Mouse (Mus musculus): ENCODE data around the gene Twist2. TPM values are rescaled to one million over a fixed set of nuclear protein-coding genes. Genes with fewer than 3 reads are reported as not detected.

Twist2 gene
- polyA plus RNA-seq, 1 experiment from 2014 or later: 92.9 TPM

DNA sequence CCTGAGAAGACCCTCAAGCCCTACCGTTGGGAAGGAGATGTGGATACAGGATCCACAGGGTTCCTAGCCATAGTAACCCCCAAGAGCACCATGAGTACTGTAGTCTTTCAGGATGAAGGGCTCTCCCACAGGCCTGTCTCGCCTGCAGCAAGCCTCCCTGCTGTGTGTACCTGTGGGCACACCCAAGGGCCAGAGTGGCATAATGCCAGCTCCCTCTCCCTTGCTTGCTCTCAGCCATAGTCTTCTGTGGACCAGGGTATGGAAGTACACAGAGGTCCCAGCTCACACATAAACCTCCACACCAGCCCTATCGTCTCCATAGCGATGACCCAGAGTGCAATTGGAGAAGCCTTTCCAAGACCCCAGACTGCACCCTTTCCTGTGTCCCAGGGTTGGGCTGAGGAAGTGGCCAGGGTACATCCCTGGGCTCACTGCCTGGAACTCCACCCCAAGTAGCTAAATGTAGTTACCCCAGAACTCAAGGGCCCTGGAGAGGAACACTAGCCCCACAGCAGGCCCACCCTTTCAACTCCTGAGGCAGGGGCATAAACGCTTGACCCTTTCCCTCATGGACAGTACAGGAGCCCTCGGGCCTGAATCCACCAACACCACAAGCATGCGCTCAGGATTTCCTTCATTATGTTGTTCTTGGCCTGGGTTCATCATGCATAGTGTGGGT, 73.9 kb downstream of the Twist2 start:
- H3K4me2 ChIP-seq: no peak overlapping the region
- no peak for ATAC-seq (ENCODE audit: insufficient number of reproducible peaks, insufficient read depth, low FRiP score, low TSS enrichment, low read depth)
- 74% methylated on average over 7 of the region's 7 CpGs for WGBS
- no peak overlapping the region for H3K9ac ChIP-seq
- peaks cover 32% of the 10 kb centered on the region for H3K4me1 ChIP-seq
- H3K36me3 ChIP-seq: no peaks in the 10 kb centered on the region
- H3K4me3 ChIP-seq: no peak overlapping the region
- no peak overlapping the region for H3K27ac ChIP-seq
- H3K27me3 ChIP-seq: no peaks in the 10 kb centered on the region
- H3K9me3 ChIP-seq: no peaks in the 10 kb centered on the region

GRCm38 (mm10) chr1:91878696-91879095, 77.4 kb downstream of the Twist2 start:
- Histone ChIP-seq H3K36me3 (no peaks in the 10 kb centered on the region), H3K9me3 (no peaks in the 10 kb centered on the region), H3K27me3 (no peaks in the 10 kb centered on the region), H3K27ac (no peak overlapping the region), H3K4me1 (peaks cover 14% of the 10 kb centered on the region), H3K4me2 (no peak overlapping the region), H3K4me3 (no peak overlapping the region), H3K9ac (no peak overlapping the region)
- WGBS: 20% methylated on average over 5 of the region's 5 CpGs
- ATAC-seq (ENCODE audit: insufficient number of reproducible peaks, insufficient read depth, low FRiP score, low TSS enrichment, low read depth): no peak

DNA sequence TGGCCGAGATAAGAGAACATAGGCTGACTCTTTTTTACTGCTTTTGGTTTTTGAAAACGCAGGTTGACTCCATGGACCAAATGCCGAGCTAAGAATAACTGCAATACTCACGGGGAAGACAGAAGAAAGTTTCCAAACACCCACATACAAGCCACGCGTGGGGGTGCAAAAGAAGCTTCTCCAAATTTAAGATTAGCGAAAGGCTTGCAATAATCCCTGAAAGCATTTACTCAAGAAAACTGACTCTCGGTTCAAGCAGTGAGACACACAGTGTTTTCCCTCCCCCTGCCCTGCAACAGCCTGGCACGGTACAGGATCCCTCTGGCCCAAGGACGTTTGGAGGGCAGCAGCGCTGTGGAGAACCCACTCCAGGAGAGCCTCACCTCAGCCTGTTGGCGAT, 78.9 kb downstream of the Twist2 start:
- H3K27ac ChIP-seq: no peak overlapping the region
- ATAC-seq (ENCODE audit: insufficient number of reproducible peaks, insufficient read depth, low FRiP score, low TSS enrichment, low read depth): no peak
- 85% methylated on average over 12 of the region's 12 CpGs for WGBS
- no peaks in the 10 kb centered on the region for H3K27me3 ChIP-seq
- no peak overlapping the region for H3K9ac ChIP-seq
- H3K9me3 ChIP-seq: no peaks in the 10 kb centered on the region
- H3K4me2 ChIP-seq: no peak overlapping the region
- no peaks in the 10 kb centered on the region for H3K36me3 ChIP-seq
- H3K4me3 ChIP-seq: no peak overlapping the region
- peaks cover 7% of the 10 kb centered on the region for H3K4me1 ChIP-seq

- WGBS: 72% methylated on average over 8 of the region's 8 CpGs
- no peak for ATAC-seq (ENCODE audit: insufficient number of reproducible peaks, insufficient read depth, low FRiP score, low TSS enrichment, low read depth)
- peaks cover 7% of the 10 kb centered on the region for H3K4me1 ChIP-seq
- H3K27me3 ChIP-seq: no peaks in the 10 kb centered on the region
- H3K9ac ChIP-seq: no peak overlapping the region
- H3K27ac ChIP-seq: no peak overlapping the region
- H3K4me2 ChIP-seq: no peak overlapping the region
- no peaks in the 10 kb centered on the region for H3K9me3 ChIP-seq
- H3K4me3 ChIP-seq: no peak overlapping the region
- no peaks in the 10 kb centered on the region for H3K36me3 ChIP-seq
Observed at GRCm38 (mm10) chr1:91880899-91881298, 79.6 kb downstream of the Twist2 start.

DNA sequence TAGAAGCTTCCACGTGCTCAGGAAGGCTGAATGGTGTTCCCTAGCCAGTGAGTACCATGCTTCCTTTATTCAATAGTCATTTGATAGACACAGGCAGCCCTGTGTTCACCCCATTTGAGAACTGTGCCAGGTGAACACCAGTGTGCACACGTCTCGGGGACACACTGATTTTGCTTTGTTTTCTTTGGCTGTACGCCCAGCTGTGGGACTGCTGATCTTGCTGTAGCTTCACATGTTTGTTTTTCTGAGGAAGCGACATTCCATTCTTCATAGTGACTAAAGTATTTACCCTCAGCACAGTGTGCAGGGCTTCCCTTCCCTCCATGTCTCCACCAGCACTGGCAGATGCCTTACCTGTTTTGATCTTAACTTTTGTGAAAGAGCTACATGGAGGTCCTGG, 81.9 kb downstream of the Twist2 start:
- H3K27ac ChIP-seq: no peak overlapping the region
- H3K4me3 ChIP-seq: no peak overlapping the region
- no peak for ATAC-seq (ENCODE audit: insufficient number of reproducible peaks, insufficient read depth, low FRiP score, low TSS enrichment, low read depth)
- H3K27me3 ChIP-seq: no peaks in the 10 kb centered on the region
- H3K4me2 ChIP-seq: no peak overlapping the region
- no peak overlapping the region for H3K9ac ChIP-seq
- no peaks in the 10 kb centered on the region for H3K9me3 ChIP-seq
- 64% methylated on average over 5 of the region's 5 CpGs for WGBS
- H3K36me3 ChIP-seq: no peaks in the 10 kb centered on the region
- H3K4me1 ChIP-seq: peaks cover 7% of the 10 kb centered on the region

DNA sequence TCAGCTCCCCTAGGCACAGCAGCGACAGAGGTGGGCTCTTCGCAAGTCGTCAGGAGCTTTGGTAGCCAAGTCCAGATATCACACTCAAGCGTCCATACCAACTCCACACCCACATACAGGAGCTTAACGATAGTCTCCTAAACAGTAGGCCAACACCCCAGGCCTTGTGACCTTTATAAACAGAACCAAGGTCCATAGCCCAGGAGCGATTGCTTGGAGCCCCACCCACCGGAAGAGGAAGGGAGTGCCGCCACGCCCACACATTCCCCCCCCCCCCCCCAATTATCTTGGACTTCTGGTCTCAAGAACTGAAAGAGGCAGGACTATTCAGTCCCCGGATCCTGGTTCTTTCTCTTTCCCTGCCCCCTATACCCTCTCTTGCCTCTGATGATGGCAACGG, 92.3 kb downstream of the Twist2 start:
- no peaks in the 10 kb centered on the region for H3K27me3 ChIP-seq
- H3K36me3 ChIP-seq: no peaks in the 10 kb centered on the region
- WGBS: 90% methylated on average over 11 of the region's 11 CpGs
- H3K4me3 ChIP-seq: no peak overlapping the region
- no peaks in the 10 kb centered on the region for H3K4me1 ChIP-seq
- no peak for ATAC-seq (ENCODE audit: insufficient number of reproducible peaks, insufficient read depth, low FRiP score, low TSS enrichment, low read depth)
- H3K9me3 ChIP-seq: 0 out of 2 replicates have a peak, but pooled peaks cover 4% of the 10 kb centered on the region
- H3K4me2 ChIP-seq: no peak overlapping the region
- no peak overlapping the region for H3K27ac ChIP-seq
- H3K9ac ChIP-seq: no peak overlapping the region

GRCm38 (mm10) chr1:91894286-91894685, 93.0 kb downstream of the Twist2 start:
- Histone ChIP-seq H3K9ac (no peak overlapping the region), H3K4me1 (no peaks in the 10 kb centered on the region), H3K9me3 (0 out of 2 replicates have a peak, but pooled peaks cover 4% of the 10 kb centered on the region), H3K27ac (no peak overlapping the region), H3K4me2 (no peak overlapping the region), H3K36me3 (no peaks in the 10 kb centered on the region), H3K4me3 (no peak overlapping the region), H3K27me3 (no peaks in the 10 kb centered on the region)
- no peak for ATAC-seq (ENCODE audit: insufficient number of reproducible peaks, insufficient read depth, low FRiP score, low TSS enrichment, low read depth)
- WGBS: 86% methylated on average over 5 of the region's 5 CpGs

DNA sequence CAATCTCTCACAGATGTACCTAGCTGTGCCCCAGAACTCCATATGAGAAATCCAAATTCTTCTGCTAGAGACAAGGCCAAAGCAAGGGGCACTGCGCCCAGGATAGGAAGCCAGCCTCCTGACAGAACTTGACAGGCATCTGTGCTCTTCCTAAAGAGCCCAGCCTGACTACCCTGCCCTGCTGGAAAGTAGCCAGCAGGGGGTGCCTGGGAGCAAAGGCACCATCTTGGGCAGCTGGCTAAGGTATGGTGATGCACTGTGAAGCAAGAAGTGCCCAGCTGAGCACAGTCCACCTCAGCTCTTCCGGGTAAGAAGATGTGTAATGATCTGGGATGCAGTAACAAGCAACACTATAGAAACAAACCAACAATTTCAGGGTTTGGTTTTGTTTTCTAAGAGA, 95.8 kb downstream of the Twist2 start:
- WGBS: 84% methylated on average over 2 of the region's 2 CpGs
- H3K9ac ChIP-seq: no peak overlapping the region
- ATAC-seq (ENCODE audit: insufficient number of reproducible peaks, insufficient read depth, low FRiP score, low TSS enrichment, low read depth): no peak
- no peak overlapping the region for H3K4me3 ChIP-seq
- H3K27me3 ChIP-seq: no peaks in the 10 kb centered on the region
- no peaks in the 10 kb centered on the region for H3K4me1 ChIP-seq
- H3K27ac ChIP-seq: no peak overlapping the region
- H3K36me3 ChIP-seq: no peaks in the 10 kb centered on the region
- no peak overlapping the region for H3K4me2 ChIP-seq
- H3K9me3 ChIP-seq: 0 out of 2 replicates have a peak, but pooled peaks cover 4% of the 10 kb centered on the region
